Mouse (Mus musculus) kidney, postnatal 0 days (tissue): ENCODE data around the gene Stbd1. TPM values are rescaled to one million over a fixed set of nuclear protein-coding genes. Genes with fewer than 3 reads are reported as not detected.
A peak's percentile ranks its signal among the peaks of the same experiment; 100 is the strongest.

ENCODE experiments used
- ATAC-seq: fragments of 200-750 bp; cut with Nextera tagmentation; replicated peaks from 2 replicates; pipeline ENCODE4 v1.8.0; 2017; ENCODE audit warnings: low read depth, moderate number of reproducible peaks, moderate TSS enrichment, moderate library complexity; ENCODE audit not compliant: low FRiP score
- DNase-seq: peaks from one replicate; pipeline ENCODE4 v3.0.0-alpha.2; 2016; ENCODE audit warnings: low spot score
- H3K27ac ChIP-seq: fragments of 300-500 bp; sonication (generic); 2 replicates; pipeline ENCODE4 v1.5.1; 2014; ENCODE audit warnings: mild to moderate bottlenecking
- H3K27me3 ChIP-seq: fragments of 300-500 bp; sonication (generic); 2 replicates; pipeline ENCODE4 v1.6.1; 2014; ENCODE audit warnings: low read length, mixed read lengths; ENCODE audit not compliant: insufficient read depth
- H3K36me3 ChIP-seq: fragments of 300-500 bp; sonication (generic); 2 replicates; pipeline ENCODE4 v1.6.1; 2014; ENCODE audit warnings: low read length, mixed read lengths; ENCODE audit not compliant: insufficient read depth
- H3K4me1 ChIP-seq: fragments of 300-500 bp; sonication (generic); replicated peaks from 2 replicates; pipeline ENCODE4 v1.6.1; 2014; ENCODE audit warnings: antibody characterized with exemption, low read length, mixed read lengths; ENCODE audit not compliant: insufficient read depth
- H3K4me2 ChIP-seq: fragments of 300-500 bp; sonication (generic); 2 replicates; pipeline ENCODE4 v1.6.1; 2014; ENCODE audit warnings: mild to moderate bottlenecking, low read length, moderate library complexity, mixed read lengths
- H3K4me3 ChIP-seq: fragments of 300-500 bp; sonication (generic); replicated peaks from 2 replicates; pipeline ENCODE4 v1.5.1; 2014; ENCODE audit warnings: low read depth, low read length
- H3K9ac ChIP-seq: fragments of 300-500 bp; sonication (generic); 2 replicates; pipeline ENCODE4 v1.6.1; 2014; ENCODE audit warnings: low read depth, low read length
- H3K9me3 ChIP-seq: fragments of 300-500 bp; sonication (generic); replicated peaks from 2 replicates; pipeline ENCODE4 v1.6.1; 2016; ENCODE audit warnings: low read length, inconsistent platforms, mixed read lengths
- CTCF ChIP-seq: IDR thresholded peaks from 2 replicates; pipeline ENCODE4 v1.5.1; 2016; ENCODE audit warnings: antibody characterized with exemption, low read depth, mild to moderate bottlenecking, moderate library complexity
- WGBS: fragments of 180-500 bp; shearing (Covaris S2); extraction: QIAGEN DNeasy Blood & Tissue Kit; methylation state at CpG from one replicate; pipeline ENCODE4 v1.1.7; 2014; 5-methylcytosine and 5-hydroxymethylcytosine counted together
- polyA plus RNA-seq: library from polyadenylated mRNA; unstranded; fragments of >200 nt; fragmentation: Nextera tagmentation; extraction: Ambion mirVana; gene quantifications from 2 replicates; pipeline ENCODE4 v1.2.1, GENCODE M21; 2015

The Stbd1 gene
- polyA plus RNA-seq, result 25.7 and 27.8 TPM in 2 replicates

GRCm38 (mm10) chr5:92602691-92603690 lies at the start of gene Stbd1:
TSS of gene Stbd1 (plus strand) at chr5:92603041.
- no peaks in the 10 kb centered on the region for H3K36me3 ChIP-seq
- WGBS, result under 1% methylated on average over 61 of the region's 69 CpGs

DNA sequence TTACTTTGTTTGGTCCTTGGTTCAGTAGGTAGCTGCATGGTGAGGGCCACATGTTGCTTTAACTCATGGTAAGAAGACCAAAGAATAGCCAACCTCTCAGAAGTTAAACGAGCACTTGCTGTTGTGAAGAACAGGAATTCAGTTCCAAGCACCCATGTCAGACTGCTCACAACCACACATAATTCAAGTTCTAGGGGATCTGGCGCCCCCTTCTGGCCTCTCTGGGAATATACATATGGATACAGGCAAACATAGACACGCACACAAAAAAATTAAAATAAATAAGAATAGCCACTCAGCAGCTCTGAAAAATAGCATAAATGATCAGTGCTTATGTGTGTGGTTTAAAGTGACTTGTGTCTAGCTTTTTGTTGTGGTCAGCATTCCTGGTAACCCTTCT lies 48.9 kb upstream of the Stbd1 start:
- H3K9ac ChIP-seq, result no peak overlapping the region
- ATAC-seq (no peak), DNase-seq (no peak)
- H3K4me3 ChIP-seq, result no peak overlapping the region
- H3K36me3 ChIP-seq, result no peaks in the 10 kb centered on the region
- H3K9me3 ChIP-seq, result no peaks in the 10 kb centered on the region
- TF ChIP-seq CTCF, result peak; percentile 43; the same call in 1 of the 2 replicates
- WGBS, result 69% methylated on average over 3 of the region's 3 CpGs
- no peak overlapping the region for H3K27ac ChIP-seq
- H3K4me1 ChIP-seq, result no peaks in the 10 kb centered on the region
- no peak overlapping the region for H3K4me2 ChIP-seq
- H3K27me3 ChIP-seq, result no peaks in the 10 kb centered on the region

More at GRCm38 (mm10) chr5:92602691-92603690, at the start of gene Stbd1:
- ATAC-seq (peak; percentile 88), DNase-seq (peak; percentile 83)
- no peaks in the 10 kb centered on the region for H3K9me3 ChIP-seq
- no peaks in the 10 kb centered on the region for H3K4me1 ChIP-seq
- peak within 1 kb of the TSS; percentile 68 for H3K27ac ChIP-seq
- H3K9ac ChIP-seq, result peak within 1 kb of the TSS; percentile 72
- peak within 1 kb of the TSS; percentile 97 for H3K4me2 ChIP-seq
- no peaks in the 10 kb centered on the region for H3K27me3 ChIP-seq
- peak within 1 kb of the TSS; percentile 70 for H3K4me3 ChIP-seq
- TF ChIP-seq CTCF, result no peak

GRCm38 (mm10) chr5:92554443-92554842 lies 48.4 kb upstream of the Stbd1 start:
- no peak for TF ChIP-seq CTCF
- no peak for ATAC-seq
- Histone ChIP-seq H3K9ac (no peak overlapping the region), H3K27ac (no peak overlapping the region), H3K4me3 (no peak overlapping the region), H3K4me2 (no peak overlapping the region), H3K4me1 (no peaks in the 10 kb centered on the region), H3K36me3 (no peaks in the 10 kb centered on the region), H3K9me3 (no peaks in the 10 kb centered on the region), H3K27me3 (no peaks in the 10 kb centered on the region)
- 65% methylated on average over 4 of the region's 4 CpGs for WGBS
- no peak for DNase-seq

- H3K9ac ChIP-seq, result no peak within 1 kb of the TSS
- TF ChIP-seq CTCF, result no peak
- ATAC-seq (peak; percentile 77; the same call in 1 of the 2 replicates), DNase-seq (peak; percentile 6)
- 0 out of 2 replicates have a peak within 1 kb of the TSS, but pooled peaks have one; percentile 2 for H3K4me2 ChIP-seq
- no peaks in the 10 kb centered on the region for H3K27me3 ChIP-seq
- H3K4me1 ChIP-seq, result no peaks in the 10 kb centered on the region
- H3K4me3 ChIP-seq, result no peak within 1 kb of the TSS
- no peak within 1 kb of the TSS for H3K27ac ChIP-seq
- no peaks in the 10 kb centered on the region for H3K36me3 ChIP-seq
- WGBS, result 56% methylated on average over 16 of the region's 16 CpGs
- no peaks in the 10 kb centered on the region for H3K9me3 ChIP-seq
Measured at GRCm38 (mm10) chr5:92554891-92555511, 47.8 kb upstream of the Stbd1 start, which contains the start of gene Fam47e. TSS of gene Fam47e (plus strand) at chr5:92555069.

DNA sequence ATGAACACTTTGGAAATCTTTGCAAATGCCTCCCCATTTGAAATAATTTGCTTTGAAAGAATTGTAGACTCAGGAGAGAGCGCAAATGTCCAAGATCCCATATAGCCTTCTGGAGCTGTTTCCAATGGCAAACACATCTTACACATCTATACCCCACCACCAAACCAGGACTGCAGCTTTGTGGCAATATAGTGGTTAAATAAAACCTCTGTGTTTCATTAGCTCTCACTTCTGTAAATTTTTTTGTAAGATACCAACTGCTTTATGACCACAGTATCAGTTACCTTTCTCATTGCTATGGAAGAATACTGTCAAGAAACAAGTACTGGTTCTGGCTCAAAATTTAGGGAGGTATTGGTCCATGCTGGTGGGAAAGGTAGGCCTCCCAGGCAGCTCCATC lies 46.9 kb upstream of the Stbd1 start:
- no peak for TF ChIP-seq CTCF
- WGBS, result 94% methylated on average over 1 of the region's 1 CpGs
- DNase-seq, result no peak
- no peak overlapping the region for H3K27ac ChIP-seq
- H3K4me3 ChIP-seq, result no peak overlapping the region
- H3K9me3 ChIP-seq, result no peaks in the 10 kb centered on the region
- no peaks in the 10 kb centered on the region for H3K36me3 ChIP-seq
- H3K4me2 ChIP-seq, result no peak overlapping the region
- no peak for ATAC-seq
- H3K27me3 ChIP-seq, result no peaks in the 10 kb centered on the region
- H3K9ac ChIP-seq, result no peak overlapping the region
- no peaks in the 10 kb centered on the region for H3K4me1 ChIP-seq

DNA sequence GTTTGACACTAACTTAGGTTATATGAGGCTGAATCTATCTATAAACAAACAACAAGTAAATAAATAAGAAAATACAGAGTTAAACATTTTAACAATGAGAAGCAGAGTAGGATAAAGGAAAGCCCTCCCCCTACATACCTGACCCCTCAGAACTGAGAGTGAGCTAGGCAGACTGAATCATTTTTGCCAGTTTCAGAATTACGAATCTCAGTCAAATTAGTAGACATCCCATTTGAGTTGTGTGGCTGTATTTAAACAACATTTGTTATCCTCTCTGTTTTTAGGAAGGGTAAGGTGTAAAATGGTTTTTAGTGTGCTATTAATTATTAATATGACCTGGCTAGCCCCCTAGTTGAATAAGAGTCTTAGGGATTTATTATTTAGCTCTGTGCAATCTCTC lies 45.3 kb upstream of the Stbd1 start:
- no peak overlapping the region for H3K27ac ChIP-seq
- no peaks in the 10 kb centered on the region for H3K27me3 ChIP-seq
- no peaks in the 10 kb centered on the region for H3K4me1 ChIP-seq
- no peak overlapping the region for H3K4me2 ChIP-seq
- H3K9ac ChIP-seq, result no peak overlapping the region
- H3K9me3 ChIP-seq, result no peaks in the 10 kb centered on the region
- 87% methylated on average over 1 of the region's 1 CpGs for WGBS
- no peak for DNase-seq
- ATAC-seq, result no peak
- H3K4me3 ChIP-seq, result no peak overlapping the region
- no peaks in the 10 kb centered on the region for H3K36me3 ChIP-seq
- no peak for TF ChIP-seq CTCF
